Mouse (Mus musculus) gastrocnemius, adult 18-20 months (tissue): ENCODE data around the gene Dnph1. TPM values are rescaled to one million over a fixed set of nuclear protein-coding genes. Genes with fewer than 3 reads are reported as not detected.

Source experiments
- DNase-seq: peaks from one replicate; pipeline ENCODE4 v3.0.0; 2021; ENCODE audit warnings: low spot score
- total RNA-seq, 2 experiments: library from RNA; stranded (reverse); gene quantifications; 2 replicates each; pipeline ENCODE4 v1.2.3; 2021

The Dnph1 gene
- total RNA-seq, 2 experiments from 2014 or later, result 5.0 to 6.4 TPM

DNA sequence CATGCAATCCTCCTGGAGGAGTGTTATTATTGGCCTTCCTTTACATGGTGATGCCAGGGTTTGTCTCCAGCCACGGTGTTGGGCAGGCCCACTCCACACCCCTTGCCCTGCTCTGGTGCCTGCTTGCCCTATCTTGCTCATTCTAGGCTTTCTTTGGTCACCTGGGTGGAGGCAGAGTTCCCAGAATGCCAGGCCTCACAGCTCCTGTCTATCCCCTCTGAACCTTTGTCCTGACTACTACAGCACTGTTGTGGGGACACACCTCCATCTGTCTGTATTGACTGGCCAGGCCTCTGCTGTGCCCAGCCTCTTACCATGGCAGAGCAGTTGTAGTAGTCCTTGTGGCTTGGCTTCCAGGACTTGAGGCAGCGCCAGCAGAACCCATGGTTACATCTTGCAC, 6.3 kb downstream of the Dnph1 start:
- no peak for DNase-seq

DNA sequence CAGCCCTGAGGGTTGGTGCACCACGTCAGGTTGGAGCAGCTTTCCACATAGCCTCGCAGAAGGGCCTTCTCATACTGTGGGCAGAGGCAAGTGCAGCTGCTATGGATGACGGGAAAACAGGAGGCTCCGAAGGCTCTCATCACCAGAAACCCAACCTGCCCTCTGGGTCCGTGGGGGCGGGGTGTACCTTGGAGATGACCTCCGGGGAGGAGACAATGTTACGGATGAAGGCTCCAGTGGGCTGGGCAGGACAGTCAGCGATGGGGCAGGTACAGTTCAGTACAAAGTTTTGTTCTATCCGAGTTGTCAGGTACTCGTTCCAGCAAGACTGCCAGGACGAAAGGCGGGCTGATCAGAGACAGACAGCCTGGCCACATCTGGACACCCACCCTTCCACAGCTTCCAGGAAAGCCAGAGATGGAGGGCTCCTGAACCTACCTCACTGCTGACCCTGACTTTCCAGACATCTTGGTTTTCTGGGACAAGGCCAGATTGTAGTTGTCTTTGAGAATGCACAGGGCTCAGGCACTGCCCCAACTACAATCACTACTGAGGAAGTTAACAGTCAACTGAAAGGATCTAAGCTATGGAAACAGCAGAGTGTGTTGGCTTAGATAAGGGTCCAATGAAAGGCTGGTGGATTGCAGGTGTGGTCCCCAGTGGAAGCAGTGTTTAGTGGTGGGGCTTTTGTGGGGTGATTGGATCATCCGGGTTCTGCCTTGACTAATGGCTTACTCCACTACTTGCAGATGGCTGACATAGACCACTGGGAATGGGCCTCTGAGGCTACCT, 7.5 kb downstream of the Dnph1 start:
- DNase-seq, result no peak

DNA sequence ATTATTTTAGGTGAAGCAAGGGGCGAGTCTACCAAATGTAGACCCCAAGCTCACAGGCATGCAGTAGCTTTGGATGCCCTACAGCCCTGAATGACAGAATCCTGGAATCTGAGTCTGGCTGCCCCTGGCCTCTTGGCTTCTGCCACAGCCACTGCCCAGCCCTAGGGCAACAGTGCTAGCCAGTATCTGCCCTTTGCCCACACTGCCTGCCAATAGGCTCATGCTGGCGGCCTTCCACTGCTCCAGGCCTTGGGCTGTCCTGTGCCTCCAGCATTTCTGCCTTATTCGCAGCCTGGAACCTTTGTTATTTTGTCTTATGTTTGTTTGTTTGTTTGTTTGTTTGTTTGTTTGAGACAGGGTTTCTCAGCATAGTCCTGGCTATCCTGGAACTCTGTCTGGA, 9.1 kb downstream of the Dnph1 start:
- no peak for DNase-seq

DNA sequence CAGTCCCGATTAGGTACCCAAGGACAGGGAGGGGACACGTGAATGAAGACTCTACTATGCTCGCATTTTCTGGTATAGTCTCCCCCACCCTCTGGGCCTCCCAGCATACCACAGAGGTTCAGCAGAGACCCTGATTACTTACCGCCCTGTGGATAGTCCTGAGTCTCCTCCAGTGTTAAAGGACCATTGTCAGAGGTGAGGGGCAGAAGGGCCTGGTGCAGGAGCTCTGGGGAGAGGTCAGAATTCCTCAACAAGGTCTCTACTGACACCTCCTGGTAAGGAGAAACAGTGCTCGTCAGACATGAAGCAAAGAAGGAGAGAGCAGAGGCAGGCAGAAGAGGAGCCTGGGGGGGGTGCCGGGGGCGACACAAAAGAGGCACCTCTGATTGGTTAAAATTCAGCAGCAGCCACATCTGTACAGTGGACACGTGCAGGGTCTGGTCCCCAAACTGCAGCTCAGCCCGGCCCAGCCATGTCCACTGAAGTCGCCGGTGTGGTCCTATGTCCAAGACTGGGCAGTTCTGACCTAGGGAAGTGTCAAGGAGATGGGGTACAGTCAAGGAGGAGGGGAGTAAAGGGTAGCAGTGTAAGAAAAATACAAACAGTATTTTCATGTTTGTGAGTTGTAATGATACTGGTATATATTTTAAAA, 14.7 kb downstream of the Dnph1 start:
- no peak for DNase-seq

DNA sequence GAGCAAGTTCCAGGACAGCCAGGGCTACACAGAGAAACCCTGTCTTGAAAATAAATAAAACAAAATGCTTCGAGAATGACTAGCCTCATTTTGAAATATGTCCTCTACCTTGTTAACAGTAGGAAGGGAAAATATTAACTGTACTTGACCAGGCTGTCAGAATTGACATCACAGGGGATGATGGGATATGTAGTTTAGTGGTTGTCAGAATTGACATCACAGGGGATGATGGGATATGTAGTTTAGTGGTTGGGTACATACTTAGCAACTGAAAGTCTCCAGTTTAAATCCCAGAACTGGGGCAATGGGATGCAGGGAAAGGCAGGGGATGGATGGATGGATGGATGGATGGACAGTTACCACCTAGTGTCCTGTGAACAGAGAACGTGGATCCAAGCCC, 16.8 kb downstream of the Dnph1 start:
- no peak for DNase-seq

DNA sequence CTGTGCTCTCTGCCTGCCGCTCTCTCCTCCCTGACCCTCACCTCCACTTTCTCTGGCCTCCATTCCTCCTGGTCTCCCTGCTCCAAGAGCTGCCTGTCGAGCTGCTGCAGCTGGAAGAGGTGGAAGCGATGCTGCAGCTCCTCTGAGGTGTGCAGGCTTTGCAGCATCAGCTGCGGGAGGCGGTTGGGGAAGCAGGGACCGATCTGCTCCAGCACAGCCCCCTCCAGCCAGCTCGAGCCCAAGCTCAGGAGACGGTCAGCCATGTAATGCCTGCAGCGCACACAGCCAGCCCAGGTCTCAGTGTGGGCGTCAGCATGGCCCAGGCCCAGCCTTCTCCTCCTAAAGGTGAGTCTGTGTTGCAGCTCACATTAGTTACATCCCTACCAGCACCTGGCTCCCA, 23.5 kb downstream of the Dnph1 start:
- no peak for DNase-seq

DNA sequence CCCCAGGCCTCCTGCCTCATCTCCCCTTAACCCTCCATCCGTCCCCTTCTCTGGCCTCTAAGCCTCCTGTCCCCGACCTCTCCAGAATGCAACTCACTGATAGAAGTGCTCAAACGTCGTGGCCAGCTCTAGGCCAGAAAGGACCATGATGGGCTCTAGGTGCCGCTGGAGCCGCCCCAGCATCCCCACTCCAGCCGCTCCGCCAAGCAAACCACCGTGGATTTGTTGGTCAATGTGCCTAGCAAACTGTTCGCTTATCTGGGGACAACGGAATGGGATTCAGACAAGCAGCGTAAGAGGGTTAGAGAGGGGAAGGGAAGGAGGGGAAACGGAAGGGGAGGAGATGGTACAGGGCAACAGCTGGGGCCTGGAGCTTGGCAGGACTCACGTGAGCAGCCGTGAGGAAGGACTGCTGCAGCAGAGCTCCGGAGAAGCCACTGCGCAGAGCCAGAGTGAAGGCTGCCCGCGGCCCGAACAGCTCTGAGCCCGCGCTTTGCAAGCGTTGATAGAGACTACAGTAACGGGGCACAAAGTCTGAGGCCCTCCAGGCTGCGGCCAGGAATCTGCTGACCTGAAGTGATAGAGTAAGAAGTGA, 24.0 kb downstream of the Dnph1 start:
- no peak for DNase-seq

DNA sequence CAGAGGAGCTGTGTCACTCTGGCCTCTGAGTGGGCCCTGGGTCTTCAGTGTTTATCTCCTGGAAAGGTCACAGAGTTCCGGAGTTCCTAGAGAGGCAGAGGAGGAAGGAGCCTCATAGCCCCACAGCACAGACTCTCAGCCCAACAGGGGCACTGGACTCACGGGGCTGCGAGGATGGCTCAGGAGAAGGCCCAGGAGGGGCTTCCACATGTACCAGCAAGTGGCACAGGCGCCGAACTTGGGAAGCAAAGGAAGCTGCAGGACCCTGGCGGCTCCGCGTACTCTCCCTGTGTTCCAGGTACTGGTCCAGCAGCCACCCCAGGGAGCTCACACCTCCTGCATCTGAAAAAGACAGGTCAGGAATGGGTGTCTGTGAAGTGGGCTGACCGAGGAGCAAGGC, 24.7 kb downstream of the Dnph1 start:
- DNase-seq, result no peak

DNA sequence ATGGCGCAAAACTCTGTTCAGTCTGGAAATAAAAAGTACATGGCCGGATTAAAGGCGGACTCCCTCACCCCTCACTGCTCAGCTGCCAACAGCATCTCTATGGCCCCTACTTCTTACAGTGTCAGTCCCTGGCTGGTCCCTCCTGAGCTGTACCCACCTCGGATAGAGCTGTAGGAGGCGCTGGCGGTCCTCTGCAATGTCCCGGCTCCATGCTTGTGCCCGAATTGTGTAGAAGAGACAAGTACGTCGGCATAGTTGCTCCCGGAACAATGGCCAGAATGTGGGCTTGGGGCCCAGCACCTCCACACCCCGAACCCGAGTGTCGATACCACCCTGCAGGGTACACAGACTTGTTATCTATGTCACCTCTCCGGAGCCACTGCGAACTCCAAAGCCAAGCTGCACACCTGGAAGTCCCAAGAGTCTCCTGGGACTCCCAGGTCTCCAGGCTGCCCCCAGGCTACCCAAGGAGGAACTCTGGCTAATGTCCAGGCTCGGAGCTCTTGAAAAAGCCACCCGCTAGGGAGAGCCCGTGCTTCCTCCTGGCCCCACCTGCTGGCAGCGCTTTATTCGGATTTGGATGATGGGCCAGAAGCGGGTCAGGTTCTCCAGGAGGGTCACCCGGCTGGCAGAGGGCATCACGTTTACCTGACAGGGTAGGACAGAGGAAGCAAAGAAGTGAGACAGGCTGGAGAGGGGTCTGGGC, 25.6 kb downstream of the Dnph1 start:
- DNase-seq, result no peak

DNA sequence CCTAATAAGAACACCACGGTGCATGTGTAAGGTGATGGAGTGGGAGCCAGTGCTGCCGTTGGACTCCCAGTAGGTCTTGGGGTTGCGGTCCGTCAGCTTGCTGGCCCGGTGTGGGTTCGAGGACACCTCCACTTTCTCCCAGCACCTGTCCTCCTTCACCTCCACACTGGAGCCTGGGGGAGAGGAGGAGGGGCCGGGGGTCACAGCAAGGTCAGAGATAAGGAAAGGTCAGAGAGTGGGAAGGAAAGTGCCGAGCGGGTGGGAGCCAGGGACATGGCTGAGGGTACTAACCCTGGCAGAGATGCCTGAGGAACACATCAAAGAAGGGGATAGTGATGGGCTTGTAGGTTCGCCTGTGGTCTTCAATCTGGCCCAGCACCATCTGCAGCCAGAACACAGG, 28.6 kb downstream of the Dnph1 start:
- no peak for DNase-seq

DNA sequence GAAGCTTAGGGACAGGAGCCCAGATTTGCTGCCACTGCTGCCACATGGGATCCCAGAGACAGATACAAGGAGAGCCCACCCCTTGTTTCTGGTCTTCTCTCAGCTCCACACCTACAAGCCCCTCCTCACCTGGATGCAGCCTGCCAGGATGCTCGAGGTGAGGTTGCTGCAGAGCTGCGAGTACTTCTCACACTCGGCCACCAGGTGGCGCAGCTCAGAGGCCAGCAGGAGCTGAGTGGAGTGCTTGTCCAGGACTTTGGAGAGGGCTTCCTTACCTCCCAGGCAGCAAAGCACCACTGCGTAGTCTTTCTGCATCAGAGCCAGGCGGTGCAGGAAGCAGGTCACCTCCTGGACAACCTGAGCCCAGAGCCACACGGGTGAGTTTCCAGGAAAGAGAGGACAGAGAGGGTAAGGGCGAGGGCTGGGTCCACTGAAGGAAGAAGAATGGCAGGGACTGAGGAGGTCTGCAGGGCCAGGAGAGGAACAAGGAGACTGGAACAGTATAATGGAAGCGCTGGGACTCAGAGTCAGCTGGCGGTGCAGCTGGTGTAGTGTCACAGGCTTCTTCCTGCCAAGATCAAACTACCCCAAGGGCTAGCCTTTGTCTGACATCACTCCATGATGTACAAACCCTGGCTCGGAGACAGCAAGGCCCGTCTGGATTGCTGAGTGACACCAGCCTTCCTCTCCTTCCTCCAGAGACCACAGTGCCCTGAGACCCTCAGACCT, 29.2 kb downstream of the Dnph1 start:
- peak; percentile 66 for DNase-seq

DNA sequence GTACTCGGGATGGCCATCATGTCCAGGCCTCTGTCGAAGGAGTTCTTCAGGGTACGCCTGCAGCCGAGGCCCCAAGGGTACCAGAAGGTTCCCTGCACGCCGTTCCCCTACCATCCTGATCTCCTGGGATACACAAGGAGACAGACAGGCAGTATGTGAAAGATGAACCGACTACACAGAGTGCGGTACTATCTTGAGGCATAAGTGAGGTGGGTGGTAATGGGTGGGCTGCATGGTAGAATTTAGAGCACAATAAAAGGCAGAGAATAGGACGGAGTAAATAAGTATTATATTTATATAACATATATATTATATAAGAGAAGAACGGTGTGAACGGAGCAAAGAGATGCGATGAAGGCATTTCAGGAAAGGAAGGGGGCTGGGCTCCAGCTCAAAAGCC, 47.1 kb downstream of the Dnph1 start:
- DNase-seq, result no peak

DNA sequence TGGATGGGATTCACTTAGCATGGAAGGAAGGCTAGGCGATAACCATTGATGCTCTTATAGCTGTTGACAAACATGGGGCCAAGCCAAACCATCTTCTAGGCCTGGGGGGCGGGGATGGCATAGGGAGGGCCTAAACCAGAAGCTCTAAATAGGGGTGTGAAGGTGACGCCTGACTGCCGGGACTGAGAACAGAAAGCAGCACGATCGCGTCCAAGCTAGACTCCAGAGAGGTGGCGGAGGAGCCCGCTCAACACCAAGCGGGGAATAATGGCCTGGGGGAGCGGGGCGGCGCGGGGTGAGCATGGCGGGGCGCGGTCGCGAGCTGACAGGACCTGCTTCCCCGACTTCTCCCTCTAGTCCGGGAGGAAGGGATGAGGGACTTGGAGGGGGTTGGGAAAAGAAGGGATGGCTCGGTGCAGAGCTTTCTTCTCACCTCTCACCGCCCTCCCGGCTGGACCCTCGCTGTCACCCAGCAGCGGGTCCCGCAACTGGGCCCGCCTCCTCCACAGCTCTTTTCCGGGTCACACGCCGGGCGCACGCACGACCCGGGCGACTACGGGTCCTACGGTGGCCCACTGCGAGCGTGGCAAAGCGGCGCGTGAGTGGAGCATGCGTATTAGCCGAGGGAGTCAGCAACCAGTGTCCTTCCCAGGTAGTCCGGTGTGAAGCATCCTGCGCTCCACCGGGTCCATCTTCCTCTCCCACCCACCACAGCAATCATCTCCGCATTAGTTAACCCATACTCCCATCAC, 49.5 kb downstream of the Dnph1 start, which contains the start of gene Cul9:
Gene Cul9 (minus strand): TSS at position 576 of the 752 bp plus-strand sequence.
- DNase-seq, result peak; percentile 78

DNA sequence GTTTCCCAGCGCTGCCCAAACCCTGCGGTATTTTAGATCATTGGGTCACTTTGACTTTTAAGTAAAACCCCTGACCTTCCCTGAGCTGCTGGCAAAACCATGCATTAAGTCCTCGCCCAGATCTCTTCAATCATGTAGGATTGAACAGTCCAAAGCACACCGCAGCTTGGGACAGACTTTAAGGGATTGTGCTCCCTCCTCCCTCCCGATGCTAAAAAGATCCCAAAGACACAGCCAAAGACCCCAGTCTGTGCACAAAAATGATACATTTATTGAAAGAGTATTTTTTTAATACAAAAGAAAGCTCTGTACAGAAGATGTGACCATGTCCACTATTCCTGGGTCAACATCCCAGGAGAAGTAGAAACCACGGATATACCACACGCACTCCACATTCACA, 50.1 kb downstream of the Dnph1 start:
- DNase-seq, result no peak

DNA sequence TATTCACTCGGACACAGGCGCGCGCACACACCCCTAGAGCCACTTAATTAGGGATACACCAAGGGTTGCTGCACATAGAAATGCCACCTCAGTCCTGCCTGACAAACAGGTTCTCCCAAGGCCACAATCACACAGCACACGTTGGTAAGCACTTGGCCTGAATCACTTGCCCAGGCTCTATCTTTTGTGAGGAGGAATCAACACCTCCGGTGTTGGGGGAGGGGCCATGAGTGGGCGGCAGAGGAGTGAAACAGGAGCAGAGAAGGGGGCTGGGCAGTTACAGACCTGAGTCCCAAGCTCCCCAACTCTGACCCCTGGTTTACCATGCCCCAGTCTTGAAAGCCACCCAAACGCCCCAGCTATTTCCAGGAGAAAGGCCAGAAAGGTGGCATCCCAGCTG, 50.5 kb downstream of the Dnph1 start:
- no peak for DNase-seq

DNA sequence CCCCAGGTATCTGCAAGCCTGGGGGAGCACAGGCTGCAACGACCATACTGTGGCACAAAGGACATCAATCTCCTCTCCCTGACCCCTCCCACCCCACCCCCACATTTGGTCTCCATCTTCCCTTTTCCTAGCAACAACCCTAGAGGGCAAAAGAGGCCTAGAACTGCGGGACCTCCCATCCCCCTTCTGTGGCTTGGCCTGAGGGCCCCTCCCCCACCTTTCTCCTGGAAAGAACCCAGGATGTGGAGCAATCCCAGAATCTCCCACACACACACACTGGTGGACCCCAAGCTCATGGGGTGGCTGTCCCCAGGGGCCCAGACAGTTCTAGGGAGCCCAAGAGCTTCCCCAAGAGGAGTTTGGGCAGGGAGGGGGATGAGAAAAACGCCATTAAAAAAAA, 51.4 kb downstream of the Dnph1 start:
- no peak for DNase-seq

DNA sequence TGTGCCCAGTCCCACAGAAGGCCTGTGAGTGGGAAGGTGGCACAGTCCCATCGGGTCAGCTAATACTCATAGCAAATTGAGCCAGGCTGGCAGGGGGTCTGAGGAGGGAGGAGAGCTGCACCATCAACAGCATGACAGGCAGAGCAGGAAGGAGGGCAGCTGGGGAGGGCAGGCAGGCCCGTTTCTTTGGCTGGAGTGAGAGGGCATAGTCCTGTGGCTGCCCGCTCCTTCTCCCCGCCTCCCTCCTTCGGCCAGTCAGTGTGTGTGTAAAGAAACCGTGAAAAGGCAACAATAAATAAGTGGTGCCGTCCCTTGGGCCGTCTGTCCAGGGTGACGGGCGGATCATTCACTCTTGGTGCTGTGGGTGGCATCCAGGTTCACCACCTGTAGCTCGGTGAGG, 52.2 kb downstream of the Dnph1 start:
- DNase-seq, result no peak

DNA sequence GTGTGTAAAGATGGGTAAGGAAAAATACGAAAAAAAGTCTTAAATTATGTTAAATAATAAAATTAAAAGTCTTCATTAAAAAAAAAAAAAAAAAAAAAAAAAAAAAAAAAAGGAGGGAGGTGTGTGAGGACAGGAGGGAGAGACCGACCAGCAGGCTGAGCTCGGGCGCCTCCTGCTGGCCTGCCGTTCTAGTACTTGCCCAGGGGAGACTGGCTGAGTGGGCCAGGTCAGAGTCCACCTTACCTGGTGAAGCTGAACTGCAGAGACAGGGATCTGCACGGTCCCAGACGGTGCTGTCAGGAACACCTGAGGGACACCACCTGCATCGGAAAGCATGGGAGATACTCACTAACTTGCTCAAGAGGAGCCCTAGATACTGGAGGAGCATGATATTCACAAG, 52.7 kb downstream of the Dnph1 start:
- no peak for DNase-seq
